Mouse (Mus musculus): ENCODE measurements around the gene Atrnl1. TPM values are rescaled to one million over a fixed set of nuclear protein-coding genes. Genes with fewer than 3 reads are reported as not detected.

Gene Atrnl1
- polyA plus RNA-seq, 1 experiment = 34.5 TPM

DNA sequence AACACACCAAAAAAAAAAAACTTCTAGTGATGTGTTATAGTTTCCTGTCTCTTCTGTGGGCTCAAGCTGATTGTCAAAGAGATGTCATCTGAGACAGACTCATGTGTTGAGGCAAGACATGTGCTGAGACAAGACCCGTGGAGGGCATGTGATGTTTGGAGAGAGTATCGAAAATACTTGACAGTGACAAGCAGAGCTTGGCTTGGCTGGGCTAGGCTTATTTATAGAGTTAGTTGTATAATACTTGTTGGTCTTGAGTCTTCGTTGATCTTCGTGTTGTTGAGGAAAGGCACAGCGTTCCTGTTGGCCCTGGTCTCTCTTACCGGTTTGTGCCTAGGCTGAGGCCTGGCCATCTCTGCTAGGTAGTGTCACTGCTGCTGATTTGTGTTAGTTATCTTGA, 469.3 kb downstream of the Atrnl1 start:
- no peak overlapping the region for H3K4me3 ChIP-seq (ENCODE audit: insufficient read depth, low read length)
- peaks cover 3% of the 10 kb centered on the region; the same call in 1 of the 2 replicates for H3K4me1 ChIP-seq (ENCODE audit: control insufficient read depth, insufficient read depth, low read length)
- H3K27ac ChIP-seq (ENCODE audit: insufficient read depth, low read length) = no peak overlapping the region
- TF ChIP-seq CTCF (IDR thresholded peaks at IDR 0.05; ENCODE audit: extremely low read depth, insufficient read depth, low read length) (no peak), POLR2A (IDR thresholded peaks at IDR 0.05; ENCODE audit: extremely low read depth, insufficient read depth, low read length) (no peak)

DNA sequence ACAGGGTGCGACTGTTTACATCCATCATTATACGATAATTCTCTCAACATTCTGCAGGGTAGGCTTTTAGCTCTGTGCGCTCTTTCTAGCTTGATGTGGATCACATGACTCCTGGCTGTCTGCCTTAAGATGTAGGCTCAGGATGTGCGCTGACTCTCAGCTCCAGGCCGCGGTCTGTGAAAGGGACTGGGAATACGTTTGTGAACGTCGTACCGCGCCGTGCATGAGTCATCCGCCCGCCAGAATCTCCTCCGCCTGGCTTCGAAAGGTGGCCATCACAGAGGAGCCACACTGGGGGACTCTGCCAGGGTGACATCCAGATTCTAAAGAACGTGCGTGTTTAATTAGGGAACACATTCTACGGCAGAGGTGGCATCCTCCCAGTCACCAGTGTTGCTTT, 471.9 kb downstream of the Atrnl1 start:
- H3K27ac ChIP-seq (ENCODE audit: insufficient read depth, low read length) = no peak overlapping the region
- peaks cover 3% of the 10 kb centered on the region; the same call in 1 of the 2 replicates for H3K4me1 ChIP-seq (ENCODE audit: control insufficient read depth, insufficient read depth, low read length)
- no peak overlapping the region for H3K4me3 ChIP-seq (ENCODE audit: insufficient read depth, low read length)
- no peak for TF ChIP-seq CTCF (IDR thresholded peaks at IDR 0.05; ENCODE audit: extremely low read depth, insufficient read depth, low read length)
- TF ChIP-seq POLR2A (IDR thresholded peaks at IDR 0.05; ENCODE audit: extremely low read depth, insufficient read depth, low read length) = no peak

DNA sequence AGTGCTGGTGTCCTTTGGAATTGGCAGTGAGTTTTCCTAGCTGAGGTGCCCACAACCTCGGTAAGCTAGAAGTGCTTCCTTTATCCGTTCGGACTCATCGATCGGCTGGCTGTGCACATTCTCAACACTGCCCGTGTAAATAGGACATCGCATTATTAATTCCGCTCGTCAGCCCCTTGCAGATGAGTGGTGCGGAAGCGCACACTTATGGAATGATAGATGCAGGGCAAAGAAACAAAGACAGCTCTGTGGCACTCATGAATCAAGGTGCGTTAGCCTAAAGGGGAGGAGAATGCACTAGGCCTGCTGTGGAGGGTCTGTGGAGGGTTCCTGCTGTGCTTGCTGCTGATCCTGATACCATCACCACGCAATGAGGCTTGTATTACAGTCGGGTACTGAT, 474.0 kb downstream of the Atrnl1 start:
- Histone ChIP-seq H3K4me3 (ENCODE audit: insufficient read depth, low read length) (no peak overlapping the region), H3K27ac (ENCODE audit: insufficient read depth, low read length) (no peak overlapping the region), H3K4me1 (ENCODE audit: control insufficient read depth, insufficient read depth, low read length) (peaks cover 3% of the 10 kb centered on the region; the same call in 1 of the 2 replicates)
- TF ChIP-seq CTCF (IDR thresholded peaks at IDR 0.05; ENCODE audit: extremely low read depth, insufficient read depth, low read length) = no peak

DNA sequence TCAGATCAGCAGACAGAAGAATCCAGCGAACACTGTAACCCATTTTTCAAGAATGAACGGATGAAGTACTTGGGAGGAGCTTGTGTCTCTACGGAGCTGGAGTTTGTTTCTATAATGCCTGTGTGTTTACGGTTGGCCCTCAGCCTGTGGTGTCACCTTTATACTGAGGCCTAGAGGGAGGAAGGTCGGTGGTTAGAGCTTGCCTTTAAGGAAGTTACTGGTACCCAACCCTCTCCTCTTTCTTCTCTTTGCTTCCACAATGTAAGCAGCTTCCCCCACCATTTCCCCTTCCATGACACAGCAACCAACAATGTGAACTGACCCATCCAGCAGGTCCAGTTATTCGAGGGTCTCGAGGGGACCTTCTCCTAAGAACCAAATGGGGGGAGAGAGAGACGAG, 475.9 kb downstream of the Atrnl1 start:
- Histone ChIP-seq H3K4me3 (ENCODE audit: insufficient read depth, low read length) (no peak overlapping the region), H3K4me1 (ENCODE audit: control insufficient read depth, insufficient read depth, low read length) (peaks cover 3% of the 10 kb centered on the region; the same call in 1 of the 2 replicates), H3K27ac (ENCODE audit: insufficient read depth, low read length) (no peak overlapping the region)
- TF ChIP-seq CTCF (IDR thresholded peaks at IDR 0.05; ENCODE audit: extremely low read depth, insufficient read depth, low read length) (no peak), POLR2A (IDR thresholded peaks at IDR 0.05; ENCODE audit: extremely low read depth, insufficient read depth, low read length) (no peak)

DNA sequence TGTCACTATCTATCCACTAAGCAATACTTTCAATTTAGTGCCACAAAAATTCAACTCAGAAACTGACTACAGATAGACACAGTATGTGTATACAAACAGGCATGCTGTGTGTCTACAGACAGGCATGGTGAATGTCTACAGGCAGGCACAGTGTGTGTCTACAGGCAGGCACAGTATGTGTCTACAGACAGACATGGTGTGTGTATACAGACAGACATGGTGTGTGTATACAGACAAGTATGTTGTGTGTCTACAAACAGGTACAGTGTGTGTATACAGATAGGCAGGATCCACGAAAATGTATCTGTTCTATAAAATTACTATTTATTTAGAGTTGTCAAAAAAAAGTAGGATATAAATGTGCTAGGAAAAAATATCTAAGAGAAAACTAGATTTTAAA, 477.1 kb downstream of the Atrnl1 start:
- Histone ChIP-seq H3K27ac (ENCODE audit: insufficient read depth, low read length) (no peak overlapping the region), H3K4me1 (ENCODE audit: control insufficient read depth, insufficient read depth, low read length) (peaks cover 3% of the 10 kb centered on the region; the same call in 1 of the 2 replicates), H3K4me3 (ENCODE audit: insufficient read depth, low read length) (no peak overlapping the region)
- no peak for TF ChIP-seq POLR2A (IDR thresholded peaks at IDR 0.05; ENCODE audit: extremely low read depth, insufficient read depth, low read length)
- TF ChIP-seq CTCF (IDR thresholded peaks at IDR 0.05; ENCODE audit: extremely low read depth, insufficient read depth, low read length) = no peak

DNA sequence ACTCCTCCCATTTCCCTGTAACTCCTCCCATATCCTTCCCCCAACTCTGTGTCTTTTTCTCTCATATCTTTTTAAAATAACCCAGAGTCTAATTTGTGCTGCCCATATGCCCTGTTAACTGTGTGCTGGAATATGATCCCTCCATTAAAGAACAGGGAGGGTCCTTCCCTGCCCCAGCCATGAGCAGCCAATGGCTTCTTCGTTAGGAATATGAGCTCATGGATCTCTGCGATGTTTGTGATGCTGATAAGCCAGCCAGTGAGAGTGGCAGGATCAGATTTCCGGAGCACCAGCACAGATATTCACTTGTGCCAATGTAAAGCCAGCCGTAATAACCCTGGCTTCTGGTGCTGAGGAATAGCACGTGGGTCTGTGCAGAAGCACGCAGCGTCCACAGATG, 477.6 kb downstream of the Atrnl1 start:
- Histone ChIP-seq H3K27ac (ENCODE audit: insufficient read depth, low read length) (no peak overlapping the region), H3K4me3 (ENCODE audit: insufficient read depth, low read length) (no peak overlapping the region), H3K4me1 (ENCODE audit: control insufficient read depth, insufficient read depth, low read length) (peaks cover 3% of the 10 kb centered on the region; the same call in 1 of the 2 replicates)
- TF ChIP-seq POLR2A (IDR thresholded peaks at IDR 0.05; ENCODE audit: extremely low read depth, insufficient read depth, low read length) = no peak
- TF ChIP-seq CTCF (IDR thresholded peaks at IDR 0.05; ENCODE audit: extremely low read depth, insufficient read depth, low read length) = no peak

DNA sequence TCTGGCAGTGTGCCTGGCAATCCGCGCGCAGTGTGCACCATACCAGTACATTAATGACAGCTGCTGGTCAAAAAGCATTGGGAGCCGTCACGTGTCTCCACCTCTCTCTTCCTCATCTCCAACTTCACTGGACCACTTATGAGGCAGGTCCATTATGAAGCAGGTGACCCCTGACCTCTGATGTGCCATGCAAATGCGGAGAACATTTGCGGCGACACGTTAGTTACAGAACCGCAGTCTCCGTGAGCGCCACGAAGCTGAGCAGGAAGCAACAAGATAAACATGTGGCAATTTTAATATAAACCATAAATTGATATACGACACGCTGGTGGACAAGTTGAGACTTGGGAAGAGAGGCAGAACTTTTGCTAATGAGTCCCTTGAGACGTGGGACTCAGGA, 481.1 kb downstream of the Atrnl1 start:
- H3K4me1 ChIP-seq (ENCODE audit: control insufficient read depth, insufficient read depth, low read length) = no peaks in the 10 kb centered on the region; the same call in 1 of the 2 replicates

DNA sequence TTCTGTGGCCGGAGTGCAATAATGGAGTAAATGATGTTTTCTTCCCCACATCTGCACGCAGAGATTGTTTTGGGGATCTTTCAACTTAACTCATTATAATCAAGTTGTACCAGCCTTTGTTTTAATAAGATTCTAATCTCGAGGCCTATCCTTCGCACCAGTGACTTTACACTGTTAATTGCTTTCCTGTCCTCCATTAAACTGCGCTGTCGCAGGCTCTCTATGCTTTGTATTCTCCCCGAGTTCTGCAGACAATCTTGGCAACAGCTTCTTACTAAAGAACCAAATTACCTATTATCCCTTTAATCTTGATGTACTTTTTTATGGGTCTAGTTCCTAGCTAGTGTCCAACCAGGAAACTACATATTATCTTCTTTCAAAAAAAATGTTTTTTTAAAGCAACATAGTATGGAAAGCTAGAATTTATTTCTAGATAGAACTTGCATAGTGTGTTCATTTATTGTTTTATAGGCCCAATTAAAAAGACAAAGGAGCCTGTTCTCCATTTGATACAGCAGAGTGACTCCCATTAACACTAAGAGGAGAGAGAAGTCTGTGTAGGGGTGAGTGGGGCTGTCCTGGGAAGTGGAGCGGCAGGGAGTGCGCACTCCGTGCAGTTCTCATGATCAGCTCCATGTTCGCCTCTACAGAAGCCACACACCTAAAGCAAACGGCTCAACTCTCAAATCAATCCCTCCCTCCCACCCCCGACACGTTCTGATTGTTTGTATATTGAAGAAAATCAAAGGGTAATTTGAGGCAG, 484.1 kb downstream of the Atrnl1 start:
- no peak for TF ChIP-seq CTCF (IDR thresholded peaks at IDR 0.05; ENCODE audit: extremely low read depth, insufficient read depth, low read length)
- no peak for TF ChIP-seq POLR2A (IDR thresholded peaks at IDR 0.05; ENCODE audit: extremely low read depth, insufficient read depth, low read length)

More for the DNA sequence above, 481.1 kb downstream of the Atrnl1 start:
- no peak overlapping the region for H3K4me3 ChIP-seq (ENCODE audit: insufficient read depth, low read length)
- no peak for TF ChIP-seq POLR2A (IDR thresholded peaks at IDR 0.05; ENCODE audit: extremely low read depth, insufficient read depth, low read length)
- TF ChIP-seq CTCF (IDR thresholded peaks at IDR 0.05; ENCODE audit: extremely low read depth, insufficient read depth, low read length) = no peak
- no peak overlapping the region for H3K27ac ChIP-seq (ENCODE audit: insufficient read depth, low read length)

DNA sequence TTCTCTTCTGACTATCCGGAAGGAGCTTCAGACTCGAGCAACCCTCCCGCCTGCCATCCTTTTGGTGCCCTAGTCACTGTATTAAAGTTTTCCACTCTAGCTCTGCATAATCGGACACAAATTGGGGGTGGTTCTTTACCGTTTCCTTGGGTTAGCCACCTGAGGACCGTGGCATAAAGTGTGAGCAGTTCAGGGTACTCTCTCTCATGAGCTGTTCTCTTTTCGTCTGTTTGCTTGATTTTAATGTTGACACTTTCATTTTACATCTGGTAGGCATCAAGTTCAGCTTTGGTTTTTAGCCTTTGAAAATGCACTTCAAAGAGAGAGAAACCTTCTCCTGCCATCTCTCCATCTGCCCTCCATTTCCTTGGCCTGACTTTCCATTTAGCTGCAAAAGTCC, 484.9 kb downstream of the Atrnl1 start:
- H3K27ac ChIP-seq (ENCODE audit: insufficient read depth, low read length) = no peak overlapping the region
- H3K4me1 ChIP-seq (ENCODE audit: control insufficient read depth, insufficient read depth, low read length) = 0 out of 2 replicates have a peak, but pooled peaks cover 1% of the 10 kb centered on the region
- H3K4me3 ChIP-seq (ENCODE audit: insufficient read depth, low read length) = no peak overlapping the region
- TF ChIP-seq CTCF (IDR thresholded peaks at IDR 0.05; ENCODE audit: extremely low read depth, insufficient read depth, low read length) (no peak), POLR2A (IDR thresholded peaks at IDR 0.05; ENCODE audit: extremely low read depth, insufficient read depth, low read length) (no peak)

More for the DNA sequence above, 484.1 kb downstream of the Atrnl1 start:
- no peak overlapping the region for H3K4me3 ChIP-seq (ENCODE audit: insufficient read depth, low read length)
- H3K4me1 ChIP-seq (ENCODE audit: control insufficient read depth, insufficient read depth, low read length) = 0 out of 2 replicates have a peak, but pooled peaks cover 1% of the 10 kb centered on the region
- no peak overlapping the region for H3K27ac ChIP-seq (ENCODE audit: insufficient read depth, low read length)

DNA sequence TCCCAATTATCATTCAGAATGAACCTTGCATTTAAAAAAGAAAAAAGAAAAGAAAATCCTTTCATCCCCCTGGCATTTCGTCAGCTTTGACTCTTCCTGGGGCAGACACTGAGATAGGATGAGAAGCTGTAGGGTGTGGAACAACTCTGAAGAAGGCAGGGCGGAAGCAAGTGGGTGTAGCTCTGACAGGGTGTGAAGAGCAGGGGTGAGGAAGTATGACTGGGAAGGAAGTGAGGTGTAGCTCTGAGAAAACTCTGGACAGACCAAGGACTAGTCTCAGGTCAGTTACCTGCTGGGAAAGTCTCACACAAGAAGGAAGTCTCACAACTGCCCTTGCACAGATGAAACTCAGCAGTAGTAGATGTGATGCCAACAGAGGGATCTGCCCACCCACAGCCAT, 486.4 kb downstream of the Atrnl1 start:
- no peak for TF ChIP-seq POLR2A (IDR thresholded peaks at IDR 0.05; ENCODE audit: extremely low read depth, insufficient read depth, low read length)
- no peak for TF ChIP-seq CTCF (IDR thresholded peaks at IDR 0.05; ENCODE audit: extremely low read depth, insufficient read depth, low read length)
- 0 out of 2 replicates have a peak, but pooled peaks cover 1% of the 10 kb centered on the region for H3K4me1 ChIP-seq (ENCODE audit: control insufficient read depth, insufficient read depth, low read length)
- H3K4me3 ChIP-seq (ENCODE audit: insufficient read depth, low read length) = no peak overlapping the region
- no peak overlapping the region for H3K27ac ChIP-seq (ENCODE audit: insufficient read depth, low read length)
